Mouse (Mus musculus) megakaryocyte-erythroid progenitor cell, adult 5-6 weeks (primary cell): Measurements from ENCODE around the gene Gm12248. TPM values are rescaled to one million over a fixed set of nuclear protein-coding genes. Genes with fewer than 3 reads are reported as not detected.

ENCODE experiments used
- ATAC-seq: replicated peaks from 2 replicates; pipeline ENCODE4 v1.8.0; 2016; ENCODE audit warnings: mild to moderate bottlenecking, inconsistent platforms; ENCODE audit not compliant: severe bottlenecking, poor library complexity, low FRiP score, low TSS enrichment
- total RNA-seq, 2 experiments: library from RNA; stranded (forward) in 1 of 2; stranded (reverse) in 1 of 2; fragments of 200-1000, 215-1000 nt in 1 of 2; fragments of >200 nt in 1 of 2; fragmentation: Nextera tagmentation in 1 of 2; gene quantifications; 2 replicates each; pipeline ENCODE4 v1.2.3; 2014 to 2017

Gm12248 gene
- not detected in 2 replicates for total RNA-seq (2014; fragmentation: Nextera tagmentation)
- not detected in 2 replicates for total RNA-seq (2017)

GRCm38 (mm10) chr11:58093021-58093528, at the start of gene Gm12248:
Gm12248 (minus strand) TSS chr11:58093134.
- ATAC-seq = peak; percentile 77

- ATAC-seq = no peak
These were observed 46.5 kb upstream of the Gm12248 start for GRCm38 (mm10) chr11:58139466-58139865.

- ATAC-seq = no peak
These were observed 45.9 kb upstream of the Gm12248 start for GRCm38 (mm10) chr11:58138821-58139220.

- no peak for ATAC-seq
These were observed 43.7 kb upstream of the Gm12248 start for GRCm38 (mm10) chr11:58136677-58137076.

- ATAC-seq = no peak
These were observed 42.4 kb upstream of the Gm12248 start for GRCm38 (mm10) chr11:58135296-58135695.

- no peak for ATAC-seq
These were observed 41.9 kb upstream of the Gm12248 start for GRCm38 (mm10) chr11:58134869-58135268.

GRCm38 (mm10) chr11:58132026-58132425, 39.1 kb upstream of the Gm12248 start:
- ATAC-seq = no peak

- ATAC-seq = no peak
These were observed 36.4 kb upstream of the Gm12248 start for GRCm38 (mm10) chr11:58129302-58129843.

GRCm38 (mm10) chr11:58127544-58127943, 34.6 kb upstream of the Gm12248 start:
- ATAC-seq = peak; percentile 90

GRCm38 (mm10) chr11:58126397-58127160, 33.6 kb upstream of the Gm12248 start:
- ATAC-seq = peak; percentile 56

GRCm38 (mm10) chr11:58125021-58125420, 32.1 kb upstream of the Gm12248 start:
- no peak for ATAC-seq

GRCm38 (mm10) chr11:58123711-58124110, 30.8 kb upstream of the Gm12248 start:
- no peak for ATAC-seq

- no peak for ATAC-seq
These were observed 28.4 kb upstream of the Gm12248 start for GRCm38 (mm10) chr11:58121351-58121750.

- peak; percentile 74 for ATAC-seq
These were observed 27.7 kb upstream of the Gm12248 start for GRCm38 (mm10) chr11:58120655-58121054.

GRCm38 (mm10) chr11:58117044-58117652, 24.2 kb upstream of the Gm12248 start:
- ATAC-seq = no peak

- ATAC-seq = no peak
These were observed 23.6 kb upstream of the Gm12248 start for GRCm38 (mm10) chr11:58116560-58116959.

GRCm38 (mm10) chr11:58107664-58108337, 14.9 kb upstream of the Gm12248 start:
- no peak for ATAC-seq

GRCm38 (mm10) chr11:58107009-58107408, 14.1 kb upstream of the Gm12248 start:
- no peak for ATAC-seq

GRCm38 (mm10) chr11:58104351-58104791, 11.4 kb upstream of the Gm12248 start:
- peak; percentile 51 for ATAC-seq
